Mouse (Mus musculus) layer of hippocampus, postnatal 10 days (tissue): Measurements from ENCODE around the gene Osr1. TPM values are rescaled to one million over a fixed set of nuclear protein-coding genes. Genes with fewer than 3 reads are reported as not detected.

Source experiments
- DNase-seq, 2 experiments: peaks; one replicate each; pipeline ENCODE4 v3.0.0; 2021; ENCODE audit warnings: low spot score in 2 of 2
- long read RNA-seq: library from polyadenylated mRNA; stranded (forward); transcript quantifications from one replicate; pipeline ENCODE4 v2.0.0, GENCODE M21; 2023
- total RNA-seq, 2 experiments: library from RNA; stranded (reverse); gene quantifications; 2 replicates each; pipeline ENCODE4 v1.2.3; 2021

Osr1 gene
- 1 to 10 TPM; 5.5 to 9.7 TPM for total RNA-seq
- long read RNA-seq, partial matches to known transcripts, result 1 of 8 reads
- long read RNA-seq, other reads (novel, unspliced or antisense), result 5 of 8 reads

GRCm38 (mm10) chr12:9569971-9570370 is at the start of gene Osr1:
Gene Osr1 (plus strand): TSS chr12:9570116.
- DNase-seq, result peak; percentile 75 to 80

DNA sequence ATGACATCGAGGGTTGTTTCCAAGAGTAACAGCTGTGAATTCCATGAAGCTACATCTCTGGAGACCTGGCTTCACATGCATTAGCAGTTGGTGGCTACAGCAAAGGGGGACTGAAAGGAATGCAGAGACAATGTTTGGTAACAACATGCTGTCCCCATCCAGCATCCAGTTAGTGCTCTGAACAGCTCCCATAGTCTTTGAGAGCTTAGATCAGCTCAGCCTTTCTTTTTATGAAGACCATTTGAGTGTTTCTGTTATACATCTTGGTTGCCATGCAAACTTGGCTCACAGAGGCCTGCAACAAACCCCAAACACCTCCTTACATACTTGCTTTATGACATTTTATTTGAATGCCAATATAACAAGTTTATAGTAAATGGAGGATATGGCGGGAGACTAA is 19.6 kb upstream of the Osr1 start:
- no peak for DNase-seq

DNA sequence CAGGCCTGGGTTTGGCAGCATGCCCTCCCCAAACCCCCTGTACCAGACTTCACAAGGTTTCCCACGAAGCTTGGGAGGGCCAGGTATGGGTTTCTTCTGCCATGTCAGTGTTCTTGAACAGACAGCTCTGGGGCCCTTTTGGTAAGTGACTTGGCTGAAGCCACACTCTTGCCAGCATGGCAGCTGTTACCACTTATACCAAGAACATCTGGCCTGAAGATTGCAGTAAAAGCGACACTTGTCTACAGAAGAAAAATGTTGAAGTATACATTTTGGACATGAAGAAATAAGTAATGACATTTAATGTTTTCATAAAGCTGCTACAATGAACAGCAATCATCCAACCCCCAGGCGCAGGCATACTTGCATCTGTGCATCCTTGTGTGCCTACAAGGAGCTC is 5.0 kb upstream of the Osr1 start:
- no peak for DNase-seq

GRCm38 (mm10) chr12:9570496-9570995 is 630 bp downstream of the Osr1 start:
- DNase-seq, result no peak

DNA sequence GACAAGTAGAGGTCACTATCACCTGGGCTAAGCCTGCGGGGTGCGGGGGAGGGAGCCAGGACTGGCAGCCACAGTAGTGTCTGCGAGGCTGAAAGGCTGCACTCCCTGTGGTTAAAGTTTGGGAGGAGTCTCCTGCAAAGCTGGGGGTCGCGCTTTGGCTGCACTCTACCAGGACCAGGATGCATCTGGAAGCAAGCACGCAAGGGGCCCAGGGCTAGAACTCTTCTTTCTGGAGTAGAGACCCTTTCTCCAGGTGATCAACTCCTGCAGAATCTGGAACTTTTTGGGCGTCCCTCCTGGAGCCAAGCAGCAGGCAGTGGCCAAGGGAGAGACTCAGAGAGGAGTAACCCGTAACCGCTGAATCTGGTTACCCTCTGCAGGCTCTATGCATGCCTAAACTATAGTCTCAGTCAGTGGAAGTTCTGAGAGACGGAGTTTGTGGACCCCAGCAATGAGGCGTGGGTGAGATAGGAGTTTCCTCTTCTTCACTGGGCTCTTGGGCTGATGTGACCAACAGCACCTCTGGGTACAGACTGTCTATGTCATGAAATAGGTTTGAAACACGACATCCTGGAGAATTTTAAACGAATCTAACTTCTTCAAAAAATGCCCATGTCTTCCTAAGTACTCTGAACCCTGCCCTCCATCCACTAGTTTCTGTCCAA is 1.5 kb downstream of the Osr1 start:
- no peak for DNase-seq

- DNase-seq, result no peak
Measured at GRCm38 (mm10) chr12:9572022-9572421, 2.1 kb downstream of the Osr1 start.

DNA sequence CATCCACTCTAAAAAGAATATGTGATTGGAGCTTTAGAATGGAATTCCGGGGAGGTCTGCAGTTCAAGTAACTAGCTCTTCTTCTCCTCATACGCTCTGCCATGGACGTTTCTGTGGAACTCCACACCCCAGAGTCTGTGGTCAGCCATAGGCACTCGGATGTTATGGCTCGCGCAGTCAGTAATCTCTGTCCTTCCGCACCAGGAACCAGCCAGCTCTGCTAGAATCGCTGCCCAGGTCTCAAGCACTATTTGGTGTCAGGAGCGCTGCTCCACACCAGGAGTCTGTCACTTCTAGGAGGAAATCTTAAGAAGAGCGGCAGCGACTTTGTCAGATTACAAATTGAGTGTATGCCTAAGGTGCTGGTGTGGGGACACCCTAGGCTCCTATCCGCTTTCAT is 3.8 kb downstream of the Osr1 start:
- no peak for DNase-seq

GRCm38 (mm10) chr12:9574244-9574871 is 4.4 kb downstream of the Osr1 start:
- DNase-seq, result no peak

- no peak for DNase-seq
Measured at GRCm38 (mm10) chr12:9575158-9576042, 5.5 kb downstream of the Osr1 start.

- DNase-seq, result no peak
Measured at GRCm38 (mm10) chr12:9576043-9576538, 6.2 kb downstream of the Osr1 start.

- DNase-seq, result no peak
Measured at GRCm38 (mm10) chr12:9577610-9578009, 7.7 kb downstream of the Osr1 start.

DNA sequence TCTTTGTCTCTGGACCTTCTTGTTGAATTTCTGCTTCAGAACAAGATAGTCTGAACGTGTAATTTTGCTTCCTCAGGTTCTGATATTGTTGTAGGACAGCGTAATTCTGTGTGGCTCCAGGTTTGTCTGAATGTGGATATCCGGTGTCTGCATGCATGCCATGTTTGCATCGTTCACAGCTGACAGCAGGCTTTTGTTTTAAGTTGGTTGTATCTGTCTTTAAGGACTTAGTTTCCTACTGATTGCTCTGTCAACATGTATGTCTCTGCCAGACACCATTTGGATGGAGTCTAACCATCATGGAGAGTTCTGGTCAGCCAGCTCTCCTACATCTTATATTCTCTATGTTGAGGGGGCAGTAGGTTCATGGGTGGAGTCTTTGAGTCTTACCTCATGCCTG is 8.7 kb downstream of the Osr1 start:
- no peak for DNase-seq

DNA sequence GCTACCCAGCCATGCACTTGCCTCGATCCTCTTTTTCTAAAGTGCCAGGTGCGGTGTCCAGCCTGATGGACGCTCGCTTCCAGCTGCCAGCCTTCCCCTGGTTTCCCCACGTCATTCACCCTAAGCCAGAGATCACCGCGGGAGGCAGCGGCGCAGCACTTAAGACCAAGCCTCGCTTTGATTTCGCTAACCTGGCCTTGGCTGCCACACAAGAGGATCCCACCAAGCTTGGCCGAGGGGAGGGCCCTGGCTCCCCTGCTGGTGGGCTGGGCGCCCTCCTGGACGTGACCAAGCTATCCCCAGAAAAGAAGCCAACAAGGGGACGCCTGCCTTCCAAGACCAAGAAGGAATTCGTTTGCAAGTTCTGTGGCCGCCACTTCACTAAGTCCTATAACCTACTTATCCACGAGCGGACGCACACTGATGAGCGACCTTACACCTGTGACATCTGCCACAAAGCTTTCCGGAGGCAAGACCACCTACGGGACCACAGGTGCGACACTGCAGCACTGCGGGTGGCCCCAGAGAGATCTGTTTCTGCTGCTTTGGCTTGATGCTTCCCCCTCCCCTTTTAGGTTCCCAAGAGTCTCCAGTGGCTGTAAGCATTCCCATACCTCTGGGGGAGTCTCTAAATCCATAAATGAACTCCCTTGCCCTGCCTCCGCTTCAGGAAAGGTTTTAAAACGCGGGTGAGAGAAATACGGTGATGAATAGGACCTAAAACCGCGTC is 9.6 kb downstream of the Osr1 start:
- no peak for DNase-seq

GRCm38 (mm10) chr12:9580041-9580905 is 10.4 kb downstream of the Osr1 start:
- no peak for DNase-seq

GRCm38 (mm10) chr12:9581011-9581410 is 11.1 kb downstream of the Osr1 start:
- no peak for DNase-seq

DNA sequence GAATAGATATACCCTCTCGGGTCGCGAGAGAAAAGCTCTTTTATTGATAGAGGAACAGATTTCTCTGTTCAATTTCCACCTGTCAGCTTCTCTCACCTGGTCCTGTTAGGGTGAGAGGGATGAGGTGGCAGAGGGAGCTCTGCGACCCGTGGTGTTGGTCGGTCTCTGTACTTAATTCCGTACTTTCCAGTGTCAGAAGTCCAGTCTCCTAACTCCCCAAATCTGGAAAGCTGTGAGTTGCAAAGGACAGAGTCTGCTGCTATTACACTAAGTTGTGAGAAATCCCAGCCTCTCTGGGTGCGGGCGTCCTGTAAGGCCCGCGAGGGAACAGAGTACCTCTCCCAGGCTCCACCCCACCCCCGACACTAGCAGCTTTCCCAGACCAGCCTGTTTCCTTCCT is 11.6 kb downstream of the Osr1 start:
- no peak for DNase-seq

DNA sequence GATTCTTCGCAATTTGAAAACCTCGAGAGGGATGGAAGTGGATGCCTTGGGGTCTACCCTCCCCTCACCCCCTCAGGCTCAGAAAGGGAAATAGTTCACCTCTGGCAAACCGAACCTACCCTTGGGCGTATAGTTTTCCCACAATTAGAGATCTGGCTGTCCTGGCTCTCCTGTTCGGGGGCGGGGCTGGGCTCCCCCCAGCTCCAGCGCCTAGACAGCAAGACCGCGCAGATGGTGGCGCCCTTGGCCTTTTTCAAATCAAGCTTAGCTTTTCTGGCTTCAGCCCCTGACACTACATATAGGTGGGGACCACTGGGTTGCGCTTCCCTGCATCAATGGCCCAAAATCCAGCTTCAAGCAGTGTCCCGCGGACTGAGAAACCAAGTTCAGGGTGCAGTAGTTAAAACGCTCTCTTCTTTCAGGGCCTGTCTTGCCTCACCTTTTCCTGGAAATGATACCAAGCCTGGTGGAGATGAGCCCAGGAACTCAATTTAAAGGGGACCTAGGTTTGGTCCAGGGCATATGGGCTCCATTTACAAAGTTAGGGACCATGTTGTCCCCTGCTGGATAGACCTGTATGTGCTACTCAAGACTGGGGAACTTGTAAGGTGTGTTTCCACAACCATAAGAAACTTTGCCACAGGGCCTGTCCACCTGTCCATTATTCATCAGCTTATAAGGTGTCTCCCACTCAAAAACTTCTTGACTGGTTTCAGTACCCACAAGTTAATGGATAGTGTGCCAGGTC is 12.5 kb downstream of the Osr1 start:
- no peak for DNase-seq

DNA sequence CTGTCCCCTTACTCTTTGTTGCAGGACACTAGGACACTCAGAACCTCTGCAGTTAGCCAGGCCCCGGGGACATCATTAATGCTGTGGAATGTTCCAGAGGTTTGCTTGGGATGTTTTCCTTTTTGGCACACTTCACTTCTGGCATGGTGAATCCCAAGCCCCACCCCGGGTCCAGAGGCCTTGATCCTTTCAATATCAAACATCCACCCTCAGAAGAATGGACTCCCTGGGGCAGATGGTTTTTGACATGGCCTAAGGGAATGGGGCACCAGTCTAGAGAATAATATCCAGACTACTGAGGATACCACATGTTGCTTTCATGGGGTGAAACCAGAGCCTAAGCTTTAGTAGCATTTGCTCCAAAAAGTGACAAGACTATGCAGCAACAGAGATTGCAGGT is 13.5 kb downstream of the Osr1 start:
- no peak for DNase-seq

- DNase-seq, result peak in 1 of 2 experiments; percentile 64
Measured at GRCm38 (mm10) chr12:9584366-9585084, 14.6 kb downstream of the Osr1 start.
